Mouse (Mus musculus) ovary, postnatal 36 days (tissue): ENCODE results near the gene Speer4a.
"Not testable (repeated sequence)": the region's sequence is repeated elsewhere in the genome, so short reads cannot be mapped to it uniquely, and the experiment has no call there.

Experiments
- DNase-seq: peaks from one replicate; pipeline ENCODE4 v3.0.0; 2022; ENCODE audit warnings: low spot score, mixed read lengths

The Speer4a gene

GRCm38 (mm10) chr5:26039458-26039857, at the start of gene Speer4a:
TSS of gene Speer4a (minus strand) at chr5:26039558.
- DNase-seq, result not testable (repeated sequence)

GRCm38 (mm10) chr5:26079023-26079422, 39.7 kb upstream of the Speer4a start:
- not testable (repeated sequence) for DNase-seq

GRCm38 (mm10) chr5:26070716-26071115, 31.4 kb upstream of the Speer4a start:
- DNase-seq, result no peak

- not testable (repeated sequence) for DNase-seq
Observed at GRCm38 (mm10) chr5:26058481-26058880, 19.1 kb upstream of the Speer4a start, which contains the start of gene Gm7347. TSS of gene Gm7347 (minus strand) at chr5:26058581.

- DNase-seq, result not testable (repeated sequence)
Observed at GRCm38 (mm10) chr5:26022816-26023215, 16.5 kb downstream of the Speer4a start, which contains the start of gene Gm5862. TSS of gene Gm5862 (minus strand) at chr5:26022916.

GRCm38 (mm10) chr5:26007697-26008096, 31.7 kb downstream of the Speer4a start:
- DNase-seq, result not testable (repeated sequence)

GRCm38 (mm10) chr5:26006937-26007695, 32.2 kb downstream of the Speer4a start:
- peak; percentile 64 for DNase-seq

- not testable (repeated sequence) for DNase-seq
Observed at GRCm38 (mm10) chr5:26004698-26005097, 34.7 kb downstream of the Speer4a start, which contains the start of gene Gm1979. TSS of gene Gm1979 (minus strand) at chr5:26004798.

GRCm38 (mm10) chr5:25988550-25988949, 50.8 kb downstream of the Speer4a start, which contains the start of gene Gm21698:
TSS of gene Gm21698 (minus strand) at chr5:25988650.
- not testable (repeated sequence) for DNase-seq
